Mouse (Mus musculus): Measurements from ENCODE around the gene Nrarp. TPM values are rescaled to one million over a fixed set of nuclear protein-coding genes. Genes with fewer than 3 reads are reported as not detected.
A peak's percentile ranks its signal among the peaks of the same experiment; 100 is the strongest.

Nrarp gene
- polyA plus RNA-seq, 1 experiment from 2014 or later: 25.5 TPM

GRCm38 (mm10) chr2:25225811-25226379 lies 45.3 kb downstream of the Nrarp start:
- no peaks in the 10 kb centered on the region; the same call in 1 of the 2 replicates for H3K27me3 ChIP-seq
- H3K4me1 ChIP-seq (replicated peaks): peaks cover 30% of the 10 kb centered on the region
- no peak for ATAC-seq (ENCODE audit: low read depth)
- no peak overlapping the region for H3K4me3 ChIP-seq
- peaks cover 14% of the 10 kb centered on the region for H3K36me3 ChIP-seq
- H3K4me2 ChIP-seq: peak overlapping the region; percentile 55
- H3K9ac ChIP-seq: peak overlapping the region; percentile 74; the same call in 1 of the 2 replicates
- H3K27ac ChIP-seq (replicated peaks): peak overlapping the region; percentile 97
- H3K9me3 ChIP-seq: no peaks in the 10 kb centered on the region
- WGBS: 82% methylated on average over 8 of the region's 8 CpGs

- H3K27ac ChIP-seq (replicated peaks): no peak overlapping the region
- no peak overlapping the region for H3K4me3 ChIP-seq
- no peak overlapping the region for H3K9ac ChIP-seq
- peaks cover 30% of the 10 kb centered on the region for H3K4me1 ChIP-seq (replicated peaks)
- H3K4me2 ChIP-seq: no peak overlapping the region
- peaks cover 5% of the 10 kb centered on the region for H3K36me3 ChIP-seq
- H3K27me3 ChIP-seq: no peaks in the 10 kb centered on the region; the same call in 1 of the 2 replicates
- 81% methylated on average over 5 of the region's 5 CpGs for WGBS
- no peaks in the 10 kb centered on the region for H3K9me3 ChIP-seq
- no peak for ATAC-seq (ENCODE audit: low read depth)
Observed at GRCm38 (mm10) chr2:25226864-25227263, 46.3 kb downstream of the Nrarp start.

GRCm38 (mm10) chr2:25227406-25227805 lies 46.8 kb downstream of the Nrarp start:
- H3K4me3 ChIP-seq: no peak overlapping the region
- no peak overlapping the region for H3K27ac ChIP-seq (replicated peaks)
- no peaks in the 10 kb centered on the region for H3K9me3 ChIP-seq
- no peaks in the 10 kb centered on the region; the same call in 1 of the 2 replicates for H3K27me3 ChIP-seq
- H3K9ac ChIP-seq: no peak overlapping the region
- H3K36me3 ChIP-seq: no peaks in the 10 kb centered on the region
- H3K4me1 ChIP-seq (replicated peaks): peaks cover 30% of the 10 kb centered on the region
- no peak overlapping the region for H3K4me2 ChIP-seq
- ATAC-seq (ENCODE audit: low read depth): no peak
- WGBS: 85% methylated on average over 4 of the region's 4 CpGs

- H3K9ac ChIP-seq: peak overlapping the region; percentile 44; the same call in 1 of the 2 replicates
- no peaks in the 10 kb centered on the region for H3K36me3 ChIP-seq
- peaks cover 23% of the 10 kb centered on the region for H3K4me1 ChIP-seq (replicated peaks)
- H3K9me3 ChIP-seq: no peaks in the 10 kb centered on the region
- H3K27ac ChIP-seq (replicated peaks): peak overlapping the region; percentile 69; the same call in 1 of the 2 replicates
- ATAC-seq (ENCODE audit: low read depth): no peak
- WGBS: 0% methylated on average over 7 of the region's 7 CpGs
- H3K4me3 ChIP-seq: peak overlapping the region; percentile 20
- H3K4me2 ChIP-seq: peak overlapping the region; percentile 42
- no peaks in the 10 kb centered on the region; the same call in 1 of the 2 replicates for H3K27me3 ChIP-seq
Observed at GRCm38 (mm10) chr2:25228431-25228889, 47.9 kb downstream of the Nrarp start.

- Histone ChIP-seq H3K27ac (replicated peaks) (no peak overlapping the region; the same call in 1 of the 2 replicates), H3K27me3 (no peaks in the 10 kb centered on the region; the same call in 1 of the 2 replicates), H3K9ac (peak overlapping the region; percentile 44; the same call in 1 of the 2 replicates), H3K36me3 (no peaks in the 10 kb centered on the region), H3K4me3 (peak overlapping the region; percentile 20; the same call in 1 of the 2 replicates), H3K4me1 (replicated peaks) (peaks cover 18% of the 10 kb centered on the region), H3K9me3 (no peaks in the 10 kb centered on the region), H3K4me2 (peak overlapping the region; percentile 42)
- 68% methylated on average over 6 of the region's 6 CpGs for WGBS
- no peak for ATAC-seq (ENCODE audit: low read depth)
Observed at GRCm38 (mm10) chr2:25228995-25229530, 48.5 kb downstream of the Nrarp start.

GRCm38 (mm10) chr2:25229582-25229981 lies 49.0 kb downstream of the Nrarp start:
- Histone ChIP-seq H3K4me3 (no peak overlapping the region), H3K27ac (replicated peaks) (no peak overlapping the region), H3K27me3 (no peaks in the 10 kb centered on the region; the same call in 1 of the 2 replicates), H3K4me2 (no peak overlapping the region), H3K4me1 (replicated peaks) (peaks cover 18% of the 10 kb centered on the region), H3K9me3 (no peaks in the 10 kb centered on the region), H3K9ac (no peak overlapping the region), H3K36me3 (no peaks in the 10 kb centered on the region)
- 85% methylated on average over 5 of the region's 5 CpGs for WGBS
- no peak for ATAC-seq (ENCODE audit: low read depth)

GRCm38 (mm10) chr2:25230581-25230980 lies 50.0 kb downstream of the Nrarp start:
- Histone ChIP-seq H3K9ac (no peak overlapping the region; the same call in 1 of the 2 replicates), H3K36me3 (no peaks in the 10 kb centered on the region)
- WGBS: 91% methylated on average over 7 of the region's 7 CpGs

GRCm38 (mm10) chr2:25231038-25231437 lies 50.5 kb downstream of the Nrarp start:
- H3K9me3 ChIP-seq: no peaks in the 10 kb centered on the region
- 63% methylated on average over 12 of the region's 12 CpGs for WGBS
- peaks cover 10% of the 10 kb centered on the region for H3K4me1 ChIP-seq (replicated peaks)
- H3K36me3 ChIP-seq: no peaks in the 10 kb centered on the region
- H3K4me3 ChIP-seq: no peak overlapping the region
- no peak overlapping the region for H3K4me2 ChIP-seq
- H3K27me3 ChIP-seq: no peaks in the 10 kb centered on the region; the same call in 1 of the 2 replicates
- H3K9ac ChIP-seq: no peak overlapping the region; the same call in 1 of the 2 replicates
- H3K27ac ChIP-seq (replicated peaks): no peak overlapping the region
- no peak for ATAC-seq (ENCODE audit: low read depth)

More at GRCm38 (mm10) chr2:25230581-25230980, 50.0 kb downstream of the Nrarp start:
- Histone ChIP-seq H3K4me1 (replicated peaks) (peaks cover 14% of the 10 kb centered on the region), H3K9me3 (no peaks in the 10 kb centered on the region), H3K27me3 (no peaks in the 10 kb centered on the region; the same call in 1 of the 2 replicates), H3K4me3 (no peak overlapping the region), H3K27ac (replicated peaks) (no peak overlapping the region), H3K4me2 (no peak overlapping the region)
- ATAC-seq (ENCODE audit: low read depth): no peak

Other genes with a start within 250 kb of the Nrarp start
- 26.4 and 26.9 TPM in 2 replicates for gene Arrdc1, start 245.5 kb upstream of the Nrarp start, polyA plus RNA-seq (2015; fragmentation: Nextera tagmentation; extraction: Ambion mirVana)
- 18.3 and 18.5 TPM in 2 replicates for gene Zmynd19, start 231.0 kb upstream of the Nrarp start, polyA plus RNA-seq (2015; fragmentation: Nextera tagmentation; extraction: Ambion mirVana)
- 32.7 and 33.6 TPM in 2 replicates for gene Dph7, start 218.4 kb upstream of the Nrarp start, polyA plus RNA-seq (2015; fragmentation: Nextera tagmentation; extraction: Ambion mirVana)
- gene Mrpl41, start 205.7 kb upstream of the Nrarp start, polyA plus RNA-seq (2015; fragmentation: Nextera tagmentation; extraction: Ambion mirVana): 193 and 222 TPM in 2 replicates
- gene Pnpla7, start 204.7 kb upstream of the Nrarp start, polyA plus RNA-seq (2015; fragmentation: Nextera tagmentation; extraction: Ambion mirVana): 2.6 and 4.3 TPM in 2 replicates
- gene Nsmf, start 126.4 kb upstream of the Nrarp start, polyA plus RNA-seq (2015; fragmentation: Nextera tagmentation; extraction: Ambion mirVana): 125 and 134 TPM in 2 replicates
- gene Entpd8, start 100.5 kb upstream of the Nrarp start, polyA plus RNA-seq (2015; fragmentation: Nextera tagmentation; extraction: Ambion mirVana): not detected in 2 replicates
- not detected in 2 replicates for gene Noxa1, start 85.6 kb upstream of the Nrarp start, polyA plus RNA-seq (2015; fragmentation: Nextera tagmentation; extraction: Ambion mirVana)
- 1.2 and 1.4 TPM in 2 replicates for gene Tor4a, start 16.1 kb downstream of the Nrarp start, polyA plus RNA-seq (2015; fragmentation: Nextera tagmentation; extraction: Ambion mirVana)
- 95.1 and 99.9 TPM in 2 replicates for gene Nelfb, start 30.7 kb downstream of the Nrarp start, polyA plus RNA-seq (2015; fragmentation: Nextera tagmentation; extraction: Ambion mirVana)
- 0.15 TPM in 1 of 2 replicates, not detected in the other for gene Stpg3, start 33.9 kb downstream of the Nrarp start, polyA plus RNA-seq (2015; fragmentation: Nextera tagmentation; extraction: Ambion mirVana)
- gene Fam166a, start 38.0 kb downstream of the Nrarp start, polyA plus RNA-seq (2015; fragmentation: Nextera tagmentation; extraction: Ambion mirVana): 0.89 TPM in 1 of 2 replicates, not detected in the other
- gene Tubb4b, start 43.9 kb downstream of the Nrarp start, polyA plus RNA-seq (2015; fragmentation: Nextera tagmentation; extraction: Ambion mirVana): 361 and 388 TPM in 2 replicates
- gene Slc34a3, start 53.6 kb downstream of the Nrarp start, polyA plus RNA-seq (2015; fragmentation: Nextera tagmentation; extraction: Ambion mirVana): not detected in 2 replicates
- not detected in 2 replicates for gene Rnf224, start 56.0 kb downstream of the Nrarp start, polyA plus RNA-seq (2015; fragmentation: Nextera tagmentation; extraction: Ambion mirVana)
- gene Rnf208, start 61.5 kb downstream of the Nrarp start, polyA plus RNA-seq (2015; fragmentation: Nextera tagmentation; extraction: Ambion mirVana): 83.0 and 91.6 TPM in 2 replicates
- gene Cysrt1, start 61.7 kb downstream of the Nrarp start, polyA plus RNA-seq (2015; fragmentation: Nextera tagmentation; extraction: Ambion mirVana): 0.22 TPM in 1 of 2 replicates, not detected in the other
- 5.3 and 5.4 TPM in 2 replicates for gene AL732309.1, start 66.1 kb downstream of the Nrarp start, polyA plus RNA-seq (2015; fragmentation: Nextera tagmentation; extraction: Ambion mirVana)
- gene Tmem203, start 74.7 kb downstream of the Nrarp start, polyA plus RNA-seq (2015; fragmentation: Nextera tagmentation; extraction: Ambion mirVana): 18.8 and 21.5 TPM in 2 replicates
- gene Tprn, start 81.9 kb downstream of the Nrarp start, polyA plus RNA-seq (2015; fragmentation: Nextera tagmentation; extraction: Ambion mirVana): 13.3 and 14.6 TPM in 2 replicates
- gene Ssna1, start 91.7 kb downstream of the Nrarp start, polyA plus RNA-seq (2015; fragmentation: Nextera tagmentation; extraction: Ambion mirVana): 187 and 206 TPM in 2 replicates
- gene Anapc2, start 91.7 kb downstream of the Nrarp start, polyA plus RNA-seq (2015; fragmentation: Nextera tagmentation; extraction: Ambion mirVana): 128 and 131 TPM in 2 replicates
- not detected in 2 replicates for gene Tmem210, start 107.4 kb downstream of the Nrarp start, polyA plus RNA-seq (2015; fragmentation: Nextera tagmentation; extraction: Ambion mirVana)
- gene Lrrc26, start 109.2 kb downstream of the Nrarp start, polyA plus RNA-seq (2015; fragmentation: Nextera tagmentation; extraction: Ambion mirVana): not detected in 2 replicates
- gene Grin1, start 138.4 kb downstream of the Nrarp start, polyA plus RNA-seq (2015; fragmentation: Nextera tagmentation; extraction: Ambion mirVana): 27.1 and 30.2 TPM in 2 replicates
- gene Man1b1, start 151.6 kb downstream of the Nrarp start, polyA plus RNA-seq (2015; fragmentation: Nextera tagmentation; extraction: Ambion mirVana): 55.4 and 73.6 TPM in 2 replicates
- 26.4 and 27.5 TPM in 2 replicates for gene Dpp7, start 175.6 kb downstream of the Nrarp start, polyA plus RNA-seq (2015; fragmentation: Nextera tagmentation; extraction: Ambion mirVana)
- 6.0 and 8.5 TPM in 2 replicates for gene Uap1l1, start 184.9 kb downstream of the Nrarp start, polyA plus RNA-seq (2015; fragmentation: Nextera tagmentation; extraction: Ambion mirVana)
- gene Sapcd2, start 191.6 kb downstream of the Nrarp start, polyA plus RNA-seq (2015; fragmentation: Nextera tagmentation; extraction: Ambion mirVana): 9.9 and 11.3 TPM in 2 replicates
- 11.0 and 14.8 TPM in 2 replicates for gene Entpd2, start 215.1 kb downstream of the Nrarp start, polyA plus RNA-seq (2015; fragmentation: Nextera tagmentation; extraction: Ambion mirVana)
- 359 and 403 TPM in 2 replicates for gene Npdc1, start 218.6 kb downstream of the Nrarp start, polyA plus RNA-seq (2015; fragmentation: Nextera tagmentation; extraction: Ambion mirVana)
- 0.18 TPM in 1 of 2 replicates, not detected in the other for gene Fut7, start 242.5 kb downstream of the Nrarp start, polyA plus RNA-seq (2015; fragmentation: Nextera tagmentation; extraction: Ambion mirVana)
- gene Abca2, start 247.9 kb downstream of the Nrarp start, polyA plus RNA-seq (2015; fragmentation: Nextera tagmentation; extraction: Ambion mirVana): 9.8 and 10.2 TPM in 2 replicates